Comparison of ENCODE assay signal across 8 mouse cellular contexts in genomic region chr10:121461404-121462161, GRCm38 (mm10). TPM values are rescaled to one million over a fixed set of nuclear protein-coding genes. Genes with fewer than 3 reads are reported as not detected.
DNase-seq lines count a peak whose midpoint lies in the region; ATAC-seq and TF ChIP-seq lines count a peak whose summit lies in the region.

No protein-coding gene starts in this region.

- H3K9me3 ChIP-seq in lung, embryonic 15.5 days, result no peaks in the 10 kb centered on the region

- TF ChIP-seq POLR2A in olfactory bulb, adult 2 months (IDR thresholded peaks at IDR 0.05; ENCODE audit: insufficient read depth, low read depth, low read length), result no peak
- no peak for TF ChIP-seq POLR2A in thymus, adult 2 months (IDR thresholded peaks at IDR 0.05; ENCODE audit: control insufficient read depth, extremely low read depth, insufficient read depth, low read length, poor library complexity)

- H3K4me1 ChIP-seq in lung, embryonic 15.5 days, result peaks cover 58% of the 10 kb centered on the region
- H3K4me1 ChIP-seq in olfactory bulb, adult 2 months (ENCODE audit: control insufficient read depth, insufficient read depth, low read length), result peaks cover 21% of the 10 kb centered on the region
- 0 out of 2 replicates have a peak, but pooled peaks cover 2% of the 10 kb centered on the region for H3K4me1 ChIP-seq in thymus, adult 2 months (replicated peaks; ENCODE audit: control insufficient read depth, insufficient read depth, low read length)

- 0 out of 2 replicates have a peak, but pooled peaks have one; percentile 12 for ATAC-seq in lung, embryonic 15.5 days (ENCODE audit: borderline replicate concordance, extremely low read depth, low FRiP score, low TSS enrichment)

- H3K9ac ChIP-seq in lung, embryonic 15.5 days, result no peak overlapping the region; the same call in 1 of the 2 replicates

- H3K27ac ChIP-seq in lung, embryonic 15.5 days, result peak overlapping the region; percentile 83
- H3K27ac ChIP-seq in olfactory bulb, adult 2 months (ENCODE audit: insufficient read depth, low read depth, low read length), result peak overlapping the region; percentile 41
- no peak overlapping the region for H3K27ac ChIP-seq in thymus, adult 2 months (ENCODE audit: control insufficient read depth, insufficient read depth, low read length)

- 19% methylated on average over 22 of the region's 22 CpGs for WGBS in lung, embryonic 15.5 days
- WGBS in olfactory bulb, adult 2 months, result 45% methylated on average over 22 of the region's 22 CpGs
- WGBS in thymus, adult 2 months, result 89% methylated on average over 22 of the region's 22 CpGs

- H3K27me3 ChIP-seq in lung, embryonic 15.5 days, result no peaks in the 10 kb centered on the region
- H3K27me3 ChIP-seq in thymus, adult 2 months (ENCODE audit: control insufficient read depth, insufficient read depth, low read length), result no peaks in the 10 kb centered on the region

- H3K4me2 ChIP-seq in lung, embryonic 15.5 days, result peak overlapping the region; percentile 41

- no peaks in the 10 kb centered on the region; the same call in 1 of the 2 replicates for H3K36me3 ChIP-seq in lung, embryonic 15.5 days
- no peaks in the 10 kb centered on the region for H3K36me3 ChIP-seq in thymus, adult 2 months (ENCODE audit: control insufficient read depth, insufficient read depth, low read length)

- peak; percentile 56 for DNase-seq in adrenal gland, postnatal 25 days
- peak; percentile 48 to 55 for DNase-seq in cerebellum, postnatal 36 days
- DNase-seq in heart, adult 8-10 months (ENCODE audit: low spot score), result peak; percentile 57
- DNase-seq in kidney, adult 8-10 months, result peak; percentile 51 to 53
- DNase-seq in right cerebral cortex, adult 2 months (ENCODE audit: low spot score in 2 of 2), result no peak
- no peak for DNase-seq in thymus, adult 2 months

- TF ChIP-seq CTCF in olfactory bulb, adult 2 months (IDR thresholded peaks at IDR 0.05; ENCODE audit: insufficient read depth, low read depth, low read length), result no peak
- TF ChIP-seq CTCF in thymus, adult 2 months (IDR thresholded peaks at IDR 0.05; ENCODE audit: borderline replicate concordance, control insufficient read depth, extremely low read depth, insufficient read depth, low read length, poor library complexity), result no peak

- no peak overlapping the region for H3K4me3 ChIP-seq in lung, embryonic 15.5 days
- H3K4me3 ChIP-seq in olfactory bulb, adult 2 months (ENCODE audit: insufficient read depth, low read depth, low read length), result peak overlapping the region; percentile 18; the same call in 1 of the 2 replicates
- H3K4me3 ChIP-seq in thymus, adult 2 months (ENCODE audit: control insufficient read depth, insufficient read depth, low read length), result no peak overlapping the region

RNA-seq across cellular contexts. Expression of gene Rassf3, which starts 14.6 kb away (rescaled TPM):
- total RNA-seq in adrenal gland, postnatal 25 days (2021), result 33.3 and 36.8 TPM in 2 replicates
- 100 to 1,000 TPM; 131 to 151 (median 141) TPM for total RNA-seq in heart, adult 8-10 months (2022)
- 18.3 and 20.8 TPM in 2 replicates for polyA plus RNA-seq in lung, embryonic 15.5 days (2015; fragmentation: Nextera tagmentation; extraction: Ambion mirVana)
- not detected in 2 replicates for polyA plus RNA-seq in olfactory bulb, adult 2 months (2012; ENCODE audit: insufficient read depth, insufficient read length, low replicate concordance, missing spikeins)
- 12.9 and 15.5 TPM in 2 replicates for polyA plus RNA-seq in thymus, adult 2 months (2012; rRNA removed)

Comparison
In these comparisons a context has a peak if more than half of its experiments do, and no peak if none do; other contexts are left out.
1. DNase-seq: peak in adrenal gland, postnatal 25 days (single experiment), cerebellum, postnatal 36 days (2 of 2), heart, adult 8-10 months (single experiment) and kidney, adult 8-10 months (2 of 2); none in right cerebral cortex, adult 2 months (0 of 2) and thymus, adult 2 months (single experiment).